Mouse (Mus musculus) liver, postnatal 0 days (tissue): ENCODE data around the gene Pkd1l2. TPM values are rescaled to one million over a fixed set of nuclear protein-coding genes. Genes with fewer than 3 reads are reported as not detected.

Source experiments
- ATAC-seq: fragments of 200-750 bp; cut with Nextera tagmentation; 2 replicates; pipeline ENCODE4 v1.8.0; 2017; ENCODE audit warnings: mild to moderate bottlenecking, moderate library complexity
- DNase-seq: peaks from one replicate; pipeline ENCODE4 v3.0.0-alpha.2; 2016
- H3K27ac ChIP-seq: fragments of 300-500 bp; sonication (generic); 2 replicates; pipeline ENCODE4 v1.5.1; 2014; ENCODE audit warnings: antibody characterized with exemption, moderate library complexity, mild to moderate bottlenecking, low read depth
- H3K27me3 ChIP-seq: fragments of 300-500 bp; sonication (generic); 2 replicates; pipeline ENCODE4 v1.6.1; 2014; ENCODE audit warnings: low read length, control low read depth, mixed read lengths; ENCODE audit not compliant: insufficient read depth
- H3K36me3 ChIP-seq: fragments of 300-500 bp; sonication (generic); replicated peaks from 2 replicates; pipeline ENCODE4 v1.6.1; 2014; ENCODE audit warnings: mild to moderate bottlenecking, control low read depth, low read length, moderate library complexity, mixed read lengths; ENCODE audit not compliant: insufficient read depth
- H3K4me1 ChIP-seq: fragments of 300-500 bp; sonication (generic); 2 replicates; pipeline ENCODE4 v1.6.1; 2014; ENCODE audit warnings: antibody characterized with exemption, mild to moderate bottlenecking, control low read depth; ENCODE audit not compliant: insufficient read depth
- H3K4me2 ChIP-seq: fragments of 300-500 bp; sonication (generic); 2 replicates; pipeline ENCODE4 v1.6.1; 2014; ENCODE audit warnings: low read depth, mild to moderate bottlenecking, low read length, moderate library complexity, mixed read lengths
- H3K4me3 ChIP-seq: fragments of 300-500 bp; sonication (generic); 2 replicates; pipeline ENCODE4 v1.5.1; 2014; ENCODE audit warnings: low read depth, low read length
- H3K9ac ChIP-seq: fragments of 300-500 bp; sonication (generic); replicated peaks from 2 replicates; pipeline ENCODE4 v1.6.1; 2014; ENCODE audit warnings: mild to moderate bottlenecking, moderate library complexity
- H3K9me3 ChIP-seq: fragments of 300-500 bp; sonication (generic); 2 replicates; pipeline ENCODE4 v1.6.1; 2016; ENCODE audit warnings: mild to moderate bottlenecking, control low read depth, low read length, mixed read lengths
- CTCF ChIP-seq: sonication (generic); IDR thresholded peaks from 2 replicates; pipeline ENCODE4 v1.5.1; 2016; ENCODE audit warnings: antibody characterized with exemption, low read depth
- EP300 ChIP-seq: IDR thresholded peaks from 2 replicates; pipeline ENCODE4 v1.6.1; 2016; ENCODE audit warnings: antibody characterized with exemption, low read depth, mild to moderate bottlenecking
- WGBS: fragments of 180-500 bp; shearing (Covaris S2); extraction: QIAGEN DNeasy Blood & Tissue Kit; methylation state at CpG from one replicate; pipeline ENCODE4 v1.1.7; 2014; ENCODE audit not compliant: insufficient replicate concordance; 5-methylcytosine and 5-hydroxymethylcytosine counted together
- polyA plus RNA-seq: library from polyadenylated mRNA; unstranded; fragments of >200 nt; fragmentation: Nextera tagmentation; extraction: Ambion mirVana; gene quantifications from 2 replicates; pipeline ENCODE4 v1.2.1, GENCODE M21; 2015

The Pkd1l2 gene
- polyA plus RNA-seq, 1 experiment from 2014 or later: 0.06 TPM

- Histone ChIP-seq H3K4me2 (no peak overlapping the region), H3K27me3 (no peaks in the 10 kb centered on the region), H3K36me3 (no peaks in the 10 kb centered on the region), H3K4me1 (no peaks in the 10 kb centered on the region; the same call in 1 of the 2 replicates), H3K4me3 (no peak overlapping the region), H3K9me3 (no peaks in the 10 kb centered on the region), H3K27ac (no peak overlapping the region), H3K9ac (no peak overlapping the region)
- WGBS: 70% methylated on average over 13 of the region's 13 CpGs
- no peak for ATAC-seq
- no peak for DNase-seq
- no peak for TF ChIP-seq EP300
- TF ChIP-seq CTCF: peak; percentile 24; the same call in 1 of the 2 replicates
Measured at GRCm38 (mm10) chr8:117060306-117060705, 21.9 kb downstream of the Pkd1l2 start.

- Histone ChIP-seq H3K9ac (no peak overlapping the region), H3K4me2 (no peak overlapping the region), H3K4me3 (no peak overlapping the region), H3K27ac (no peak overlapping the region), H3K9me3 (no peaks in the 10 kb centered on the region), H3K27me3 (no peaks in the 10 kb centered on the region), H3K36me3 (no peaks in the 10 kb centered on the region), H3K4me1 (peaks cover 6% of the 10 kb centered on the region; the same call in 1 of the 2 replicates)
- 70% methylated on average over 7 of the region's 7 CpGs for whole genome bisulfite sequencing
- TF ChIP-seq CTCF: no peak
- TF ChIP-seq EP300: no peak
- ATAC-seq (no peak), DNase-seq (no peak)
Measured at GRCm38 (mm10) chr8:117059021-117059420, 23.2 kb downstream of the Pkd1l2 start.

- Histone ChIP-seq H3K4me3 (no peak overlapping the region), H3K9me3 (no peaks in the 10 kb centered on the region), H3K9ac (no peak overlapping the region), H3K4me1 (peaks cover 17% of the 10 kb centered on the region), H3K27me3 (no peaks in the 10 kb centered on the region), H3K4me2 (no peak overlapping the region), H3K27ac (no peak overlapping the region), H3K36me3 (no peaks in the 10 kb centered on the region)
- no peak for TF ChIP-seq EP300
- TF ChIP-seq CTCF: no peak
- DNase-seq (peak; percentile 28), ATAC-seq (peak; percentile 56)
- WGBS: 29% methylated on average over 6 of the region's 6 CpGs
Measured at GRCm38 (mm10) chr8:117055097-117055496, 27.2 kb downstream of the Pkd1l2 start.

DNA sequence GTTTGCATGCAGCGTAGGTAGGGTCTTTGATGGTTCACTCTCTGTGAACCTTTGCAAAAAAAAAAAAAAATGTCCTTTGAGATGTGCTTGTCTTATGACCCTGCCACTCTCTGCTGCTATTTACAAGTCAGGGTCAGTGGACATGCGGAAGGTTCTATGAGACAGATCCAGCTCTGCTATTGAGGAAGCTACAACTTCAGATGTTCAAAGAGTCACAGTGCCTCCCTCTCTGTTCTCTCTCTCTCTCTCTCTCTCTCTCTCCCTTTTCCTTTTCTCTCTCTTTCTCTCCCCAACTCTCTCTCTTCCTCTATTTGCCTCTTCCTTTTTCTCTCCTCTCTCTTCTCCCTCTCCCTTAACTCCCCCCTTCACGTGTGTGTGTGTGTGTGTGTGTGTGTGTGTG lies 28.1 kb downstream of the Pkd1l2 start:
- H3K27me3 ChIP-seq: no peaks in the 10 kb centered on the region
- TF ChIP-seq EP300 (no peak), CTCF (no peak)
- no peaks in the 10 kb centered on the region for H3K36me3 ChIP-seq
- H3K9me3 ChIP-seq: no peaks in the 10 kb centered on the region
- no peak overlapping the region for H3K9ac ChIP-seq
- H3K27ac ChIP-seq: no peak overlapping the region
- no peak for ATAC-seq
- H3K4me1 ChIP-seq: peaks cover 17% of the 10 kb centered on the region
- H3K4me3 ChIP-seq: no peak overlapping the region
- DNase-seq: no peak
- WGBS: 57% methylated on average over 3 of the region's 3 CpGs
- H3K4me2 ChIP-seq: no peak overlapping the region

DNA sequence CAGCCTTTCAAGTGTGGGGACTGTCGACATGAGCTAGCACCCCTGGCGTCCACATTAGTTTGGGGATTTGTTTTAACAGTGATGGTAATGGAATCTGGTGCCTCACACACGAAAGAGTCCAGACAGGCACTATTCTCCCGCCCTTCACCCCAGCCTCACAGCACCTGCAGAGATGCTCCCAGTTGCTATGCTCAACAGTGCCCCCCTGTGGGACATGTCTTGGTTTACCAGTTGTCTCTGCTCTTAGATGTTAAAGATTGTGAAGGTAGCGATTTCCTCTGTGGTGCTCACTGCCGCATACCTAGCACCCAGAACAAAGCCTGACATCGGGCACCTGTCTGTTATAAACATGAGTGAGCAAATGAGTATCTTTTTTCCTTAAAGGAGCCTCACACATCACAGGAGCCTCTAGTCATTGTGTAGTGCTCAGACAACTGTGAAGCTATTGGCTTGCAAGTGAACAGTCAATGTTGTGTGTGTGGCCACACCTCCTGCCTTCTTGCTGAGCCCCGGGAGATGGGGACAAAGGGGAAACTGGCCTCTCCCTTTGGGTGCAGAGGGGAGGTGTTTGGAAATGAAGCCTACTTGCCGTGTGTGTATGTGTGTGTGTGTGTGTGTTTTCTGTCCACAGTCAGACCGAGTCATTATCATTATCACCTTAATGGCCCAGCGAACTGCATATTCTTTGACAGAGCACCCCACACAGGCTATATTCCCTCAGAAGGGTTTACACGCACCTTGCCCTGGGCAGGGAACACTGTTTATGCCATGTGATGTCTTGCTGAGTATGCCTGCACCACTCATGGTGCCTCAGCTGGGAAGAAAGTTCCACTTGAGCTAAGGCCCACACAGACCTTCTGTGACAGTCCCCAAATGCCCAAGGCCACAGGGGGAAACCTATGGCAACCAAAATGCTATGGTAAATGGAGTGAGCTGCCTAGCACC lies 28.8 kb downstream of the Pkd1l2 start:
- DNase-seq: peak; percentile 67
- Histone ChIP-seq H3K27me3 (no peaks in the 10 kb centered on the region), H3K4me3 (no peak overlapping the region), H3K9me3 (no peaks in the 10 kb centered on the region), H3K4me1 (peaks cover 17% of the 10 kb centered on the region), H3K27ac (no peak overlapping the region), H3K36me3 (no peaks in the 10 kb centered on the region), H3K4me2 (no peak overlapping the region), H3K9ac (no peak overlapping the region)
- TF ChIP-seq CTCF (peak; percentile 67), EP300 (no peak)
- WGBS: 61% methylated on average over 12 of the region's 12 CpGs
- ATAC-seq: no peak

- 50% methylated on average over 9 of the region's 9 CpGs for WGBS
- TF ChIP-seq EP300 (no peak), CTCF (no peak)
- no peaks in the 10 kb centered on the region for H3K36me3 ChIP-seq
- no peak overlapping the region for H3K4me3 ChIP-seq
- no peak overlapping the region for H3K4me2 ChIP-seq
- ATAC-seq (no peak), DNase-seq (no peak)
- no peaks in the 10 kb centered on the region for H3K9me3 ChIP-seq
- peaks cover 17% of the 10 kb centered on the region for H3K4me1 ChIP-seq
- H3K27ac ChIP-seq: no peak overlapping the region
- H3K9ac ChIP-seq: no peak overlapping the region
- H3K27me3 ChIP-seq: no peaks in the 10 kb centered on the region
Measured at GRCm38 (mm10) chr8:117051316-117051715, 30.9 kb downstream of the Pkd1l2 start.
